Comparison of ENCODE assay signal across 1 mouse cellular context in genomic region chr11:72466694-72467507, GRCm38 (mm10).
TF ChIP-seq lines count a peak whose summit lies in the region.

No protein-coding gene starts in this region.

TF ChIP-seq in MEL, 35 proteins besides CTCF, POLR2A, EP300 and RAD21:
- TF ChIP-seq ZMIZ1 (IDR thresholded peaks at IDR 0.05; ENCODE audit: low read depth, low read length) (no peak), HCFC1 (IDR thresholded peaks at IDR 0.05; ENCODE audit: low read depth, low read length) (peak; percentile 17; the same call in 1 of the 2 replicates), TAL1 (IDR thresholded peaks at IDR 0.05; ENCODE audit: low read length) (peak; percentile 60), MYC (IDR thresholded peaks at IDR 0.05; ENCODE audit: low read depth, low read length) (peak; percentile 61), MXI1 (IDR thresholded peaks at IDR 0.05; ENCODE audit: low read depth, low read length) (peak; percentile 55), E2F4 (IDR thresholded peaks at IDR 0.05; ENCODE audit: borderline replicate concordance, low read depth, low read length) (no peak), MEF2A (IDR thresholded peaks at IDR 0.05; ENCODE audit: extremely low read depth, insufficient replicate concordance, low read depth, low read length, poor library complexity, severe bottlenecking) (peak; percentile 81; the same call in 1 of the 2 replicates), ZNF384 (IDR thresholded peaks at IDR 0.05; ENCODE audit: low read depth, low read length) (no peak), SIN3A (IDR thresholded peaks at IDR 0.05; ENCODE audit: low read length) (peak; percentile 70), GATA1 (IDR thresholded peaks at IDR 0.05; ENCODE audit: low read depth, low read length) (peak; percentile 44; the same call in 1 of the 2 replicates), TBP (IDR thresholded peaks at IDR 0.05; ENCODE audit: low read depth, low read length) (peak; percentile 71; the same call in 1 of the 2 replicates), ELF1 (IDR thresholded peaks at IDR 0.05; ENCODE audit: low read depth, low read length) (peak; percentile 65), TCF12 (IDR thresholded peaks at IDR 0.05; ENCODE audit: low read depth, low read length) (peak; percentile 51)
